Mouse (Mus musculus) liver, embryonic 14.5 days (tissue): ENCODE measurements around the gene Ppp1r9b.

Experiments
- CTCF ChIP-seq: IDR thresholded peaks from 2 replicates; pipeline ENCODE4 v1.5.1; 2016; ENCODE audit warnings: antibody characterized with exemption, low read depth, control low read depth
- EP300 ChIP-seq: IDR thresholded peaks from 2 replicates; pipeline ENCODE4 v1.6.1; 2016; ENCODE audit warnings: antibody characterized with exemption, low read depth

DNA sequence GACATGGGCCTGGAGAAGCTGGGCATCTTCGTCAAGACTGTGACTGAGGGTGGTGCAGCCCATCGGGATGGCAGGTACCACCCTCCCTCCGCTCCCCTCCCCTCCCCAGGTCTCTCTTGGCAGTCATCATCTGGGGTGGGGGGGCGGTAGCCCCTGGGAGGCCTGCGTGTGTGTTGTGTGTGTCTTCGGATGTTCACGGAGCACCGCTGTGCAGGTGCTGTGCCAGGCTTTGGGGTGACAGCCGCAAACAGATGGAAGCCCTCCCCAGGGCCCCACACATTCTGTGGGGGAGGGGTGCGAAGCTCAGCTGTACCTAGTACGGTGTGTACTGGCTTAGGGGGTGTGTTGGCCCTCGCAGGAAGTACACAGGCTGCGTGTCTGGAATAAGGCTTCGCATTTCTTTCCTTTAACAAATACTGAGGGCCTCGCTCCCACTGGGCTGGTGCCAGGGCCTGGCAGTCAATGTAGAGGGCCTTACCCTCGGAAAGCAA is 7.3 kb downstream of the Ppp1r9b start:
- no peak for TF ChIP-seq CTCF
- TF ChIP-seq EP300 = no peak
